Mouse (Mus musculus) inflammation-experienced regulatory T-cells, adult 16 weeks (primary cell): ENCODE measurements around the gene Gpn1. TPM values are rescaled to one million over a fixed set of nuclear protein-coding genes. Genes with fewer than 3 reads are reported as not detected.

Source experiments
- polyA plus RNA-seq: library from polyadenylated mRNA; unstranded; fragments of 100-300 nt; shearing (Covaris generic); gene quantifications from one replicate; pipeline ENCODE4 v1.2.1, GENCODE M21; 2017

The Gpn1 gene
- 47.4 TPM for polyA plus RNA-seq

DNA sequence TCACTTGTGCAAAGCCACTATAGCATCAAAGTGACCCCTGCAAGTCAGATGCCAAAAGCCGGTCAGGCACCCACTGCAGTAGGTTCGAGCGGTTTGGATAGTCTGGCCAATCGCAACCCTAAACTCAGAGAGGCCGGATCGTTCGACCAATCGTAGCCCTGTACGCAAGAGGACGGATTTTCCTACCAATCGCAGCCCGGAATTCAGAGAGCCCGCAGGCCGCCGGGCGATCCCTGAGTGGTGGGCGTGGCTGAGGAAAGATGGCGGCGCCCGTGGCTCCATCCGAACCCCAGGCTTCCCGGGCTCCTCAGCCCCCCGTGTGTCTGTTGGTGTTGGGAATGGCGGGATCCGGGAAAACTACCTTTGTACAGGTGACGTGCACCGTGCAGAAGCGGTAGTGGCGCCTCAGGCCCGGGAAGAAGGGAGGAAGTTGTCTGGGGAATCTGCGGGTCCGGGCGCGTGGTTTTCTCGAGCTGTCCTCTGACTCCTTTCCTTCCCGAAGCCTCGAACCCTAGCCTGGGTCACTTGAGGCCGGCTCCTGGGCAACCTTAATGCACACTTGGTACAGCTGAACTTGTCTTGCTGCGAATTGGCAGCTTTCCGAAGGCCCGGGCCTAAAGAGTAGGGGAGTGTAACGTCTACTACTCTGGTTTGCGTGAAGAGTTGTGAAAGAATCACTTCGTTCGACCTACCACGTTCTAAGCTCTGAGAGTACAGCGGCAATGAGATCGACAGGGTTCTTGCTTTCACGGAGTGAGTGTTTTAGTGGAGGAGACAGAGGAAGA lies at the start of gene Gpn1:
Gene Gpn1 (plus strand): TSS at position 229 of the 785 bp plus-strand sequence.

DNA sequence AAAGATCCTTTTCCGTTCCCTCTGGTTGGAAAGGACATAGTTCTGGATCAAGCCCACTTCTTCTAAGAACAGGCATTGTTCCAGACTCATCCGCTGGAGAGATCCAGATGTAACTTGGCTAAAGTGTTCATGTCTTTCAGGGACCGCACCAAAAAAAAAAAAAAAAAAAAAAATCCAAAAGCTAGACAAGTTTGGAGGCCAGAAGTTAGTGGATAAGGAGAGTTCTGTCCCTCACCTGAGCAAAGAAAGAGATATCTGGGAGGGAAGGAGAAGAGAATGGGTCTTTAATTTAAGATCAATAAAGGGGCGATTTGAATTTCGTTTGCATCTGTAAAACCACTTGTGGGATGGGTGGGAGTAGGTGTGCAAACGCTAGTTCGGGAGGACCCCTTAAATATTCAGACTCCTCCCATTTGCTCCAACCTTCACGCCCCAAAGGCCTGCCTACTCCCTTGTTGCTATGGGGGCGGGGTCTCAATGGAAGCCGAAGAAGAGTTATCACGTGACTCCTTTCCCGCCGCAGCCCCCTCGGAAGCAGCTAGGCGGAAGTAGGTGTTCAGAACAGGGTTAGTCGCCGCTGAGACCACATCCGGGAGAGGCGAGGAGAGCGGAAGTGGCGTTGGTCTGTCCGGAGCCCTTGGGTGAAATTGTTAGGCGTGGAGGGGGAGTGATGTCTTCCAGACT lies 42.5 kb upstream of the Gpn1 start, which contains the start of gene Zfp512:
Gene Zfp512 (plus strand): TSS at position 554 of the 684 bp plus-strand sequence.

DNA sequence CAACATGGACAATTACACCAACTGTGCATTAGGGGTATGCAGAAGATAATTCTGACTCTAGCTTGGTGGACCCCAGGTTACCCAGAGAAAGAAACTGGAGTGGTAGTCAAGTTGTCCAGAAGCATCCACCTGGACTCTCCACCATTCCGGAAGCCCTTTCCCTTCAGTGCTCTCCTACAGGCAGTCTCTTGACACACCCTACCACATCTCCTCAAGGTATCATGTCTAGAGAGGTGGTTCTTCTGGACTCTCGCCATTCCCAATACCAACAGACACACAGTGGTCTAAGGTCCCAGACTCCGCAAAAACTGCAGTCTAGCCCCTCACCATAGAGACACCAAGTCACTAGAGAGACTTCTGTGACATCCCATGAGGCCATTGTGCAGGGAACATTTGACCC lies 9.1 kb upstream of the Gpn1 start, which contains the start of gene 4930548H24Rik:
Gene 4930548H24Rik (plus strand): TSS at position 301 of the 400 bp plus-strand sequence.

DNA sequence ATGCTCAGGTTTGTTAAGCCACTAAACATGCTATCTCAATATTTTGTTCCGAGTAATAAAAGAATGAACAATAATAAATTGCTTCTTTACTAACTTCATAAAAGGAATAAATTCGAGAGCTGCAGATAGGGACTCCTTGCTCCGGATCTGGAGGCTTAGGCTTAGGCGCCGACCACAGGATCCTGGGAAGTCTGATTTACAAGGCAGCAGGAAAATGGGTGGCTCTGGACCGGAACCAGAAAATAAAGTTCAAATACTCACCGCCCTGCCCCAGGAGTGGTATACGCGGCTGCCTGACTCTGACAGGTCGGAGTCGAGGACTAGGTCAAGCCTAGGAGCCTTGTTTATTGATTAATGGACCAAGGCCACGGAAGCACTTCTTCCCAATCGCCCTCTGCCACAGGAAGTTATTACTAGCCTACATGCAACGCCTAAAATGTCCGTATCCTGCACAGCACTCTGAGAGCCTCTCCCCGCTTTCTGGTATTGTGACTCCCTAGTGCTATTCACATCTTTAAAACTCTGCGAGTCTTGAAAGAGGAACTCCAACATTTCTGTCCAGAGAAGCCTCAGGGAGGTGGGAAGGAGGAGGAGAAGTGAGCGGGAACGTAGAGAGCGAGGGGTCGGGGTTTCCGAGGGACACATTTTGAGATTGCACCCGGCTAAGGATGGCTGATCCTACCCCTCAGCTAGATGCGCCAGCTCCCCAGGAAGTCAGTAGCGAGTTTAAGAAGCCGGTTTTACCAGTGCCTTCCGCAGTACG lies 32.0 kb downstream of the Gpn1 start, which contains the start of gene Slc4a1ap:
Gene Slc4a1ap (plus strand): TSS at position 642 of the 763 bp plus-strand sequence.

DNA sequence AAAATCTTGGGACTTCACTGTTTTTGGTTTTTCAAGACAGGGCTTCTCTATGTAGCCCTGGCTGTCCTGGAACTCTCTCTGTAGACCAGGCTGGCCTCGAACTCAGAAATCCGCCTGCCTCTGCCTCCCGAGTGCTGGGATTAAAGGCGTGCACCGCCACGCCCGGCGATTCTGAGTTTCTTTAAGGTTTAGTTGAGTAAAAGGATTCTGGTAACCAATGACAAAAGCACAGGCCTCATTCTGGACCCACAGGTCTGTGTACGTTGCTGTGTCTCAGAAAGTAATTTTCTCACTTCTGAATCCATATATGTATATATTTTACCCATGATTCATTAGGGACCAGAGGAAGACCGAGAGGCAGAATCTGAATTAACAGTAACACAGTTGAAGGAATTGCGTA lies 33.2 kb downstream of the Gpn1 start, which contains the start of gene Supt7l:
Gene Supt7l (minus strand): TSS at position 101 of the 400 bp plus-strand sequence.

Other genes starting within 250 kb of the Gpn1 start
- 45.4 TPM for gene Krtcap3, start 243.1 kb upstream of the Gpn1 start, polyA plus RNA-seq
- 10.7 TPM for gene Ift172, start 203.6 kb upstream of the Gpn1 start, polyA plus RNA-seq
- not detected for gene Fndc4, start 198.7 kb upstream of the Gpn1 start, polyA plus RNA-seq
- not detected for gene Gckr, start 197.3 kb upstream of the Gpn1 start, polyA plus RNA-seq
- 63.9 TPM for gene Zfp512, start 42.3 kb upstream of the Gpn1 start, polyA plus RNA-seq
- 0.17 TPM for gene 4930548H24Rik, start 9.0 kb upstream of the Gpn1 start, polyA plus RNA-seq
- 57.0 TPM for gene Slc4a1ap, start 32.3 kb downstream of the Gpn1 start, polyA plus RNA-seq
- 27.7 TPM for gene Supt7l, start 33.1 kb downstream of the Gpn1 start, polyA plus RNA-seq
- 221 TPM for gene Mrpl33, start 102.2 kb downstream of the Gpn1 start, polyA plus RNA-seq
- gene Rbks, start 202.9 kb downstream of the Gpn1 start, polyA plus RNA-seq: 20.0 TPM
- gene Babam2, start 202.9 kb downstream of the Gpn1 start, polyA plus RNA-seq: 60.7 TPM